Mouse (Mus musculus): ENCODE measurements around the gene Ssc5d. TPM values are rescaled to one million over a fixed set of nuclear protein-coding genes. Genes with fewer than 3 reads are reported as not detected.

Gene Ssc5d
- total and polyA plus RNA-seq, 3 experiments, result 0.09 to 1.6 (median 0.30) TPM

- Histone ChIP-seq H3K36me3 (replicated peaks in 1 of 2; ENCODE audit: control insufficient read depth in 1 of 2, insufficient read depth in 1 of 2, low read length in 1 of 2) (no peaks in the 10 kb centered on the region), H3K4me2 (ENCODE audit: insufficient read depth, low read depth, poor library complexity, severe bottlenecking) (no peak overlapping the region), H3K9me3 (replicated peaks; ENCODE audit: low read length) (no peaks in the 10 kb centered on the region), H3K4me3 (replicated peaks in 1 of 3; ENCODE audit: low read depth in 2 of 3, low read length in 2 of 3, poor library complexity in 1 of 3) (no peak overlapping the region), H3K4me1 (ENCODE audit: control insufficient read depth in 1 of 2, insufficient read depth in 2 of 2) (peaks cover 8 to 12% of the 10 kb centered on the region in 2 experiments), H3K27ac (ENCODE audit: insufficient read depth, low read depth) (no peak overlapping the region), H3K79me2 (replicated peaks; ENCODE audit: control insufficient read depth, extremely low read depth, insufficient read depth, poor library complexity, severe bottlenecking) (no peaks in the 10 kb centered on the region), H3K27me3 (replicated peaks) (peaks cover 1% of the 10 kb centered on the region), H3K9ac (ENCODE audit: insufficient read depth, low read depth) (no peak overlapping the region)
- no peak for DNase-seq (ENCODE audit: extremely low read depth)
- in situ Hi-C loops (cut with MboI; ENCODE audit: low pct_ligation_motif_present, low pct_unique_long_range_greater_than_20kb, low sequenced_read_pairs) (no loop called here), dilution Hi-C loops (cut with MboI; ENCODE audit: extremely low pct_ligation_motif_present, extremely low pct_unique_long_range_greater_than_20kb, low sequenced_read_pairs) (no loop called here)
- TF ChIP-seq NRF1 (IDR thresholded peaks at IDR 0.05; ENCODE audit: low read depth, low read length) (no peak), POLR2A (IDR thresholded peaks at IDR 0.05; ENCODE audit: low read depth, low read length) (no peak), CTCF (conservative IDR thresholded peaks at IDR 0.05 in 1 of 2, IDR thresholded peaks at IDR 0.05 in 1 of 2; ENCODE audit: low read depth in 2 of 2, low read length in 2 of 2) (peak in 1 of 2 experiments; percentile 43; a peak in 2 of 4 replicates), CHD2 (IDR thresholded peaks at IDR 0.05; ENCODE audit: low read length) (no peak), SMC3 (IDR thresholded peaks at IDR 0.05; ENCODE audit: low read depth, low read length) (0 out of 2 replicates have a peak, but pooled peaks have one; percentile 6), RAD21 (IDR thresholded peaks at IDR 0.05; ENCODE audit: low read depth, low read length) (peak; percentile 2), GABPA (IDR thresholded peaks at IDR 0.05; ENCODE audit: insufficient replicate concordance, low read depth, low read length) (no peak), EP300 (IDR thresholded peaks at IDR 0.05; ENCODE audit: low read length) (no peak), ZC3H11A (IDR thresholded peaks at IDR 0.05; ENCODE audit: low read depth, low read length) (no peak)
These were observed 14.0 kb upstream of the Ssc5d start for GRCm38 (mm10) chr7:4911561-4911960.

DNA sequence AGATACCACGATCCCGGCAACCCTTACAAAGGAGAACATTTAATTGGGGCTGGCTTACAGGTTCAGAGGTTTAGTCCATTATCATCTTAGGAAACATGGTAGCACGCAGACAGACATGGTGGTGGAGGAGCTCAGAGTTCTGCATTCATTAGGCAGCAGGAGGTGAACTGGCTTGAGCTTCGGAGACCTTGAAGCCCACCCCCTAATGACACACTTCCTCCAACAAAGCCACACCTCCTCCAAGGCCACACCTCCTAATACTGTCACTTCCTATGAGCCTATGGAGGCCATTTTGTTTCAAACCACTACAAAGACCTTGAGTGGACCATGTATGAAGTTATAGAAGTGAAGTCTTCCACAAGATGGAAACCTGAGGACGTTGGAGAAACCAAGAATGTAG is 13.3 kb upstream of the Ssc5d start:
- Histone ChIP-seq H3K79me2 (replicated peaks; ENCODE audit: control insufficient read depth, extremely low read depth, insufficient read depth, poor library complexity, severe bottlenecking) (no peaks in the 10 kb centered on the region), H3K36me3 (replicated peaks in 1 of 2; ENCODE audit: control insufficient read depth in 1 of 2, insufficient read depth in 1 of 2, low read length in 1 of 2) (peaks cover 0 to 4% of the 10 kb centered on the region in 2 experiments), H3K4me1 (ENCODE audit: control insufficient read depth in 1 of 2, insufficient read depth in 2 of 2) (peaks cover 11 to 19% of the 10 kb centered on the region in 2 experiments), H3K9ac (ENCODE audit: insufficient read depth, low read depth) (no peak overlapping the region), H3K4me3 (replicated peaks in 1 of 3; ENCODE audit: low read depth in 2 of 3, low read length in 2 of 3, poor library complexity in 1 of 3) (no peak overlapping the region), H3K27ac (ENCODE audit: insufficient read depth, low read depth) (no peak overlapping the region), H3K27me3 (replicated peaks) (no peaks in the 10 kb centered on the region), H3K9me3 (replicated peaks; ENCODE audit: low read length) (no peaks in the 10 kb centered on the region), H3K4me2 (ENCODE audit: insufficient read depth, low read depth, poor library complexity, severe bottlenecking) (no peak overlapping the region)
- dilution Hi-C loops (cut with MboI; ENCODE audit: extremely low pct_ligation_motif_present, extremely low pct_unique_long_range_greater_than_20kb, low sequenced_read_pairs) (no loop called here), in situ Hi-C loops (cut with MboI; ENCODE audit: low pct_ligation_motif_present, low pct_unique_long_range_greater_than_20kb, low sequenced_read_pairs) (no loop called here)
- DNase-seq (ENCODE audit: extremely low read depth), result peak; percentile 38
- TF ChIP-seq MAZ (IDR thresholded peaks at IDR 0.05; ENCODE audit: low read depth, low read length) (no peak), PAX5 (IDR thresholded peaks at IDR 0.05; ENCODE audit: low read length) (no peak), IRF4 (IDR thresholded peaks at IDR 0.05; ENCODE audit: low read depth, low read length) (no peak), MAX (IDR thresholded peaks at IDR 0.05; ENCODE audit: low read length) (no peak), KAT2A (IDR thresholded peaks at IDR 0.05; ENCODE audit: insufficient replicate concordance, low read length) (no peak), USF2 (conservative IDR thresholded peaks at IDR 0.05; ENCODE audit: low read depth, low read length) (no peak), MAFK (IDR thresholded peaks at IDR 0.05; ENCODE audit: insufficient replicate concordance, low read length) (no peak), GABPA (IDR thresholded peaks at IDR 0.05; ENCODE audit: insufficient replicate concordance, low read depth, low read length) (no peak), CHD2 (IDR thresholded peaks at IDR 0.05; ENCODE audit: low read length) (no peak), SMC3 (IDR thresholded peaks at IDR 0.05; ENCODE audit: low read depth, low read length) (no peak), POLR2A (IDR thresholded peaks at IDR 0.05; ENCODE audit: low read depth, low read length) (no peak), POLR2AphosphoS2 (IDR thresholded peaks at IDR 0.05; ENCODE audit: low read depth, low read length) (no peak), ZNF384 (IDR thresholded peaks at IDR 0.05; ENCODE audit: low read depth, low read length) (no peak), E2F4 (IDR thresholded peaks at IDR 0.05; ENCODE audit: insufficient replicate concordance, low read depth, low read length) (no peak), ETS1 (conservative IDR thresholded peaks at IDR 0.05; ENCODE audit: low read depth, low read length) (no peak), BHLHE40 (IDR thresholded peaks at IDR 0.05; ENCODE audit: low read depth, low read length) (no peak)
